Mouse (Mus musculus) midbrain, postnatal 0 days (tissue): ENCODE measurements around the gene Gm20521. TPM values are rescaled to one million over a fixed set of nuclear protein-coding genes. Genes with fewer than 3 reads are reported as not detected.

ENCODE experiments used
- ATAC-seq: fragments of 200-750 bp; cut with Nextera tagmentation; 2 replicates; pipeline ENCODE4 v1.8.0; 2017; ENCODE audit warnings: moderate number of reproducible peaks, mild to moderate bottlenecking, moderate TSS enrichment, moderate library complexity; ENCODE audit not compliant: low FRiP score
- DNase-seq: peaks from one replicate; pipeline ENCODE4 v3.0.0-alpha.2; 2015; ENCODE audit warnings: low spot score
- H3K27ac ChIP-seq: fragments of 300-500 bp; sonication (generic); 2 replicates; pipeline ENCODE4 v1.5.1; 2014; ENCODE audit warnings: low read depth, mild to moderate bottlenecking, low read length, mixed read lengths
- H3K27me3 ChIP-seq: fragments of 300-500 bp; sonication (generic); 2 replicates; pipeline ENCODE4 v1.6.1; 2014; ENCODE audit warnings: low read length, control low read depth, mixed read lengths; ENCODE audit not compliant: insufficient read depth
- H3K36me3 ChIP-seq: fragments of 300-500 bp; sonication (generic); 2 replicates; pipeline ENCODE4 v1.6.1; 2014; ENCODE audit warnings: low read length, control low read depth, mixed read lengths; ENCODE audit not compliant: insufficient read depth
- H3K4me1 ChIP-seq: fragments of 300-500 bp; sonication (generic); 2 replicates; pipeline ENCODE4 v1.6.1; 2014; ENCODE audit warnings: mild to moderate bottlenecking, control low read depth, antibody characterized with exemption, low read length, mixed read lengths; ENCODE audit not compliant: insufficient read depth
- H3K4me2 ChIP-seq: fragments of 300-500 bp; sonication (generic); 2 replicates; pipeline ENCODE4 v1.6.1; 2014; ENCODE audit warnings: low read depth, mild to moderate bottlenecking, low read length, mixed read lengths; ENCODE audit not compliant: poor library complexity, severe bottlenecking
- H3K4me3 ChIP-seq: fragments of 300-500 bp; sonication (generic); 2 replicates; pipeline ENCODE4 v1.5.1; 2014; ENCODE audit warnings: low read depth, mild to moderate bottlenecking, low read length, moderate library complexity
- H3K9ac ChIP-seq: fragments of 300-500 bp; sonication (generic); replicated peaks from 2 replicates; pipeline ENCODE4 v1.6.1; 2014; ENCODE audit warnings: mild to moderate bottlenecking, low read length, moderate library complexity, mixed read lengths; ENCODE audit not compliant: poor library complexity, severe bottlenecking
- H3K9me3 ChIP-seq: fragments of 300-500 bp; sonication (generic); 2 replicates; pipeline ENCODE4 v1.6.1; 2016; ENCODE audit warnings: low read length, control low read depth
- CTCF ChIP-seq: IDR thresholded peaks from 2 replicates; pipeline ENCODE4 v1.5.1; 2016; ENCODE audit warnings: antibody characterized with exemption, mild to moderate bottlenecking
- WGBS: fragments of 180-500 bp; shearing (Covaris S2); extraction: QIAGEN DNeasy Blood & Tissue Kit; methylation state at CpG from one replicate; pipeline ENCODE4 v1.1.7; 2014; 5-methylcytosine and 5-hydroxymethylcytosine counted together
- polyA plus RNA-seq: library from polyadenylated mRNA; unstranded; fragments of >200 nt; fragmentation: Nextera tagmentation; extraction: Ambion mirVana; gene quantifications from 2 replicates; pipeline ENCODE4 v1.2.1, GENCODE M21; 2015
- total RNA-seq: library from RNA; depleted of rRNA; stranded (reverse); fragments of >200 nt; gene quantifications from 2 replicates; pipeline ENCODE4 v1.2.3, GENCODE M21; 2014

Gm20521 gene
- total and polyA plus RNA-seq, 2 experiments from 2014 or later = 0.82 to 1.6 TPM

DNA sequence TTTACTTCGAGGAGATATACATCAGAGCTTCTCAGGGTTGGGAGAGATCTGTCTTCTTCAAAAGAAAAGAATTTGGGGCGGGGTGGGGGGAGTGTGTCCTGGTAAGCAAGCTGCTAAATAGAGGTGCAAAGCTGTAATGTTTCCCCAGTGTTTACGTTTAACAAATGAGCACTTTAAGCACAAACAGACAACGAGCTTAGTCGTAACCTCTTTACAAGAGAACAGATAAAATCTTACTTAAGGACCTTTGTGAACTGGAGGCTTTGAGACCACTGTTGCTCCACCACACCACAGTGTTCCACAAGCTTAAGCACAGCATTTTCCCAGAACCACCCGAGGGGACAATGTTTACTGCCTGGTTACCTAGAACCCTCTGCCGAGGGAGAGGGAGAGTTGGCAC is 44.1 kb downstream of the Gm20521 start:
- Histone ChIP-seq H3K4me1 (peaks cover 12% of the 10 kb centered on the region; the same call in 1 of the 2 replicates), H3K4me3 (peak overlapping the region; percentile 49; the same call in 1 of the 2 replicates), H3K36me3 (no peaks in the 10 kb centered on the region), H3K9ac (peak overlapping the region; percentile 80), H3K27me3 (no peaks in the 10 kb centered on the region), H3K9me3 (no peaks in the 10 kb centered on the region), H3K4me2 (peak overlapping the region; percentile 97), H3K27ac (peak overlapping the region; percentile 85)
- WGBS = 21% methylated on average over 7 of the region's 7 CpGs
- ATAC-seq (no peak), DNase-seq (no peak)
- no peak for TF ChIP-seq CTCF

DNA sequence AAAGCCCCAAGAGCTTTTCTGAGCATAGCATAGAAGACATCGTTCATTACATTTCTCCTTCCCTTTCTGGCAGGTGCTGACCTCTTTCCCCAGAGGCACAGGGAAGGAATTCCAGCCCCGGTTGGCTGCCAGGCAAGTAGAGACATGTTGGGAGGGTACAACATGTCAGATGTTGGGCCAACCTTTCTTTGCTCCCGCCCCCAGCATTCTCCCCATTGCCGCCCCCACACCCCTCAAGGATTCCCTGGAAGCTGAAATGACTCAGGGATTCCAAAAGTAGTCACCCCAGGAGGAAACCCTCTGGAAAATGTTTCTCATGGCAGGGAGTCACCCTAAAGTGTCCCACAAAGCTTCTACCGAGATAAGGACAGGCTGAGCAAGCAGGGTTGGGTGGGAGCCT is 46.6 kb downstream of the Gm20521 start:
- Histone ChIP-seq H3K36me3 (no peaks in the 10 kb centered on the region), H3K9ac (no peak overlapping the region), H3K4me2 (no peak overlapping the region), H3K9me3 (no peaks in the 10 kb centered on the region), H3K4me1 (peaks cover 8% of the 10 kb centered on the region; the same call in 1 of the 2 replicates), H3K27ac (no peak overlapping the region), H3K4me3 (no peak overlapping the region), H3K27me3 (no peaks in the 10 kb centered on the region)
- 78% methylated on average over 5 of the region's 5 CpGs for WGBS
- DNase-seq = no peak
- no peak for TF ChIP-seq CTCF
- no peak for ATAC-seq

DNA sequence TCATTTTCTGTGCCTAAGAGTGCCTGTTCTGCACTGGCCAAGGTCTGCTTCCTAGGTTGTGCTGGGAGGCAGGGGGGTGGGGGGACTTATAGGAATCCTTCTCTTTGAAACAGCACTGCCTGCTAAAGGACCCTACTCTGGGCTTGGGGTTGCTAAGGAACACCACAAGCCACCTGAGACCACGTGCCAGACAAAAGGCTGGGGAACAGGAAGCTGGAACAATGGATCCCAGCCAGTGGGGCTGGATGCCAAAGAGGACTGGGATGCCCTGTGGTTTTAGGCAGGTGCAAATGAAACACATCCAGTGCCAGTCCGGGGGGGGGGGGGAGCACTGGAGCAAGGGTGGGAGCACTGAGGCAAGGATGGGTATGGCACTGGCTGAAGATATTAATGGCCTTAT is 47.2 kb downstream of the Gm20521 start:
- 21% methylated on average over 2 of the region's 2 CpGs for WGBS
- peak; percentile 46 for DNase-seq

DNA sequence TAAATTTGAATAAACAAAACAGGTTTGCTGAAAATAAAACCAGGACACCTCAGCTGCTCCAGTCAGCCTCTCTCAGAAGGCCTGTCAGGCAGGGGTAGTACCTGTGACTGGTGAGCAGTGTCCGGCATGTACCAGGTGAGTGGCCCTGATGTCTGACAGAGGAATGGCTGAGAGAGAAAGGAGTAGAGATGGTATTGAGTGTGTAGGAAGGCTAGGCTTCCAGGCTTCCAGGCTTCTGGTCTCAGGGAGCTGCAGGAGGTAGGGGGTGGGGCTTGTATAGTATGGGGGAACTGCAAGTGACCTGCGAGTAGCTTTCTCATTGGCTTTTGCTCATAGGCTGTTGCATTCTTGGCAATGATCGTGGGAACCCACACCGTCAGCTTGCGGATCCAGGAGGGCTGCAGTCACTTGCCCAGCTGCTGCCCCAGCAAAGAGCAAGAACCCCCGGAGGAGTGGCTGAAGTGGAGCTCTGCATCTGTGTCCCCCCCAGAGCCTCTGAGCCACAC is 49.5 kb downstream of the Gm20521 start, which contains the start of gene Il25:
Il25 (plus strand) TSS at position 51 of the 506 bp plus-strand sequence.
- Histone ChIP-seq H3K27ac (no peak within 1 kb of the TSS), H3K4me1 (no peaks in the 10 kb centered on the region), H3K36me3 (no peaks in the 10 kb centered on the region), H3K9me3 (no peaks in the 10 kb centered on the region), H3K4me3 (no peak within 1 kb of the TSS), H3K27me3 (no peaks in the 10 kb centered on the region), H3K4me2 (no peak within 1 kb of the TSS), H3K9ac (no peak within 1 kb of the TSS)
- ATAC-seq (no peak), DNase-seq (peak; percentile 51)
- no peak for TF ChIP-seq CTCF
- WGBS = 39% methylated on average over 6 of the region's 6 CpGs

More for the DNA sequence above, 47.2 kb downstream of the Gm20521 start:
- Histone ChIP-seq H3K4me1 (0 out of 2 replicates have a peak, but pooled peaks cover 3% of the 10 kb centered on the region), H3K4me2 (no peak overlapping the region), H3K36me3 (no peaks in the 10 kb centered on the region), H3K27me3 (no peaks in the 10 kb centered on the region), H3K9me3 (no peaks in the 10 kb centered on the region), H3K9ac (no peak overlapping the region), H3K4me3 (no peak overlapping the region), H3K27ac (no peak overlapping the region)
- no peak for ATAC-seq
- no peak for TF ChIP-seq CTCF

DNA sequence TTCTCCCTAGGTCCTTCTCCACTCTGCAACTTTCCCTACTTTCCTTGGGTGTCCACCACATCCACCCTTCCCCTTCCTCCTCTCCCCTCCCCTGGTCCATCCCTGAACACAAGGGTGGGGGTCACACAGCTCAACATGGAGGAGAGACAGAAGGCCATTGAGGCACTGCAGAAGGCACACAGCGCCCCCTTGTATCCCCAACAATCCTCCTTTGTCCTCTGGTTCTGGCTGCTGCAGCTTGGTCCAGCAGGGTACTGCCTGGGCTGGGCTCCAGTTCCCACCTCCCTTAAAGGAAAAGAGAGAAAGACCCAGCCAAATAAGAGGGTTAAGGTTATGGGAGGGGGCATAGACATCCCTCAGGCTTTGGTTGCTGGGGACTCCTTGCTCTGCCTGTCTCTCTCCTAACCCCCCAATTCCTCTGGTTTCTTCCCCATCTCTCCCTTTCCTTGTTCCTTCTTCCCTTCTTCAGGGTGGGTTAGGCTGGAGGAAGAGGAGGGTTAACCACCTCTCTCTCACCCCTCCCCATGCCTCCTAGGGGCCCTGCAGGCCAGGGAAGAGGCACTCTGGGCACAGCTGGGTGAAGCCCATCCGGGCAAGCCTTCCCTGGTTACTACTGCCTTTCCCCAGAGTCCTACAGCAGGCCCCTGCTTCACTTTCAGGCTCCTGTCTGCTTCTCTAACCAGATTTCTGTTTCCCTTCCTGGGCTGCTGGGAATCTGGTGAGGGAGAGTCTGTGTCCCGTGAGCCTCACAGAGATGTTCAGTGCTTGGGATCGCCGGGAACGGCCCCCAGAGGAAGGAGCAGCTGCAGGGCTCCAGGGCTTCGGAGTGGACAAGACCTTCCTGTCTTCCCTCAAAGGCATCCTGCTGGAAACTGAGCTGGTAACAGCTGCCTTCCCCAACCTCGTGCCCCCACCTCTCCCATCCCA is 52.9 kb downstream of the Gm20521 start, which contains the start of gene Cmtm5:
Cmtm5 (plus strand) TSS at position 358 of the 927 bp plus-strand sequence.
- H3K27ac ChIP-seq = peak within 1 kb of the TSS; percentile 77
- peak; percentile 48 for TF ChIP-seq CTCF
- peak within 1 kb of the TSS; percentile 39 for H3K9ac ChIP-seq
- ATAC-seq = peak; percentile 88
- H3K36me3 ChIP-seq = no peaks in the 10 kb centered on the region
- 21% methylated on average over 8 of the region's 8 CpGs for WGBS
- H3K4me1 ChIP-seq = no peaks in the 10 kb centered on the region
- H3K9me3 ChIP-seq = no peaks in the 10 kb centered on the region
- H3K27me3 ChIP-seq = no peaks in the 10 kb centered on the region
- no peak within 1 kb of the TSS for H3K4me3 ChIP-seq
- peak within 1 kb of the TSS; percentile 20; the same call in 1 of the 2 replicates for H3K4me2 ChIP-seq
- peak; percentile 86 for DNase-seq

DNA sequence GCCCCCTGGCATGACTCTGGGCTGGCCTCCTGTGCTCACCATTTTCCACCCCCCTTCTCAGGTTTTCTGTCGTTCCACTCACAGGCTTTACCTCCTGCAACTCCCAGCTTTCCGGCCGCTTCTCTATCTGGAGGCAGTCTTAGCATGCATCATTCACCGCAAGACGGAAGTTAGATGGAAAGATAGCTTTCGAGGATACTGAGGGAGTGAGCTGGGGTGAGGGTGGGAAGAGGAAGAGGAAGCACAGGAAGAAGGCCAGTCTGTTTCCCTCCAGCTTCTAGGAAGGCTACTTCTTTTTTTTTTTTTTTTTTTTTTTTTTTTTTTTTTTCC is 53.6 kb downstream of the Gm20521 start:
- no peaks in the 10 kb centered on the region for H3K9me3 ChIP-seq
- H3K9ac ChIP-seq = peak overlapping the region; percentile 39; the same call in 1 of the 2 replicates
- no peaks in the 10 kb centered on the region for H3K36me3 ChIP-seq
- H3K27ac ChIP-seq = peak overlapping the region; percentile 77
- H3K4me3 ChIP-seq = no peak overlapping the region
- H3K4me1 ChIP-seq = no peaks in the 10 kb centered on the region
- peak overlapping the region; percentile 20; the same call in 1 of the 2 replicates for H3K4me2 ChIP-seq
- H3K27me3 ChIP-seq = no peaks in the 10 kb centered on the region
- WGBS = 49% methylated on average over 6 of the region's 6 CpGs
- ATAC-seq (no peak), DNase-seq (no peak)
- TF ChIP-seq CTCF = no peak
